Mouse (Mus musculus): ENCODE results near the gene Dcaf10.
"Not testable (repeated sequence)": the region's sequence is repeated elsewhere in the genome, so short reads cannot be mapped to it uniquely, and the experiment has no call there.

Gene Dcaf10

DNA sequence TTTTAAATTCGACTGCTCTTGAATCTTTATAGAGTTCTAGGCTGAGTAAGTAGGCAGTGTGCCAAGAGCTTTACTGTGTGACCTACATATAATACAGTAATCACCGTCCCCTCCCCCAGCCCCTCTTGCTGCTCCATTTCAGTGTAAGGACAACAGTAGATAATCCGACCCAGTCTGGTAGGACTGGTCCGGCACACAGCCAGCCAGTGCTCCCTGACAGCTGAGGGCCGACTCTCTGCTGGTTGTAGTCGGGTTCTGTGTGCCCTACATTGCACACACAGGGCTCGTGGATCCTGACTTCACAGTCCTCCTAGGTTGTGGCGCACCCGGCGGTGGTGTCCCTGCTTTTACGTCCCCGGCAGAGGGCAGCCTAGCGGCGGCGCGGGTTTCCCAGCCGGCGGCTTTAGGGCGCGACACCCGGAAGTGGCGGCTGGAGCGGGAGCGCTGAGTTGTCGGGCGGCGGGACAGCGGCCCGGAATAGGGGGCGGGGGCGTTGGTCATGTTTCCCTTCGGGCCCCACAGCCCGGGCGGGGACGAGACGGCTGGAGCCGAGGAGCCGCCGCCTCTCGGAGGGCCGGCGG, at the start of gene Dcaf10:
Gene Dcaf10, plus strand, starts transcription at position 433 of the 581 bp plus-strand sequence.
- DNase-seq, result peak; percentile 91 to 95

DNA sequence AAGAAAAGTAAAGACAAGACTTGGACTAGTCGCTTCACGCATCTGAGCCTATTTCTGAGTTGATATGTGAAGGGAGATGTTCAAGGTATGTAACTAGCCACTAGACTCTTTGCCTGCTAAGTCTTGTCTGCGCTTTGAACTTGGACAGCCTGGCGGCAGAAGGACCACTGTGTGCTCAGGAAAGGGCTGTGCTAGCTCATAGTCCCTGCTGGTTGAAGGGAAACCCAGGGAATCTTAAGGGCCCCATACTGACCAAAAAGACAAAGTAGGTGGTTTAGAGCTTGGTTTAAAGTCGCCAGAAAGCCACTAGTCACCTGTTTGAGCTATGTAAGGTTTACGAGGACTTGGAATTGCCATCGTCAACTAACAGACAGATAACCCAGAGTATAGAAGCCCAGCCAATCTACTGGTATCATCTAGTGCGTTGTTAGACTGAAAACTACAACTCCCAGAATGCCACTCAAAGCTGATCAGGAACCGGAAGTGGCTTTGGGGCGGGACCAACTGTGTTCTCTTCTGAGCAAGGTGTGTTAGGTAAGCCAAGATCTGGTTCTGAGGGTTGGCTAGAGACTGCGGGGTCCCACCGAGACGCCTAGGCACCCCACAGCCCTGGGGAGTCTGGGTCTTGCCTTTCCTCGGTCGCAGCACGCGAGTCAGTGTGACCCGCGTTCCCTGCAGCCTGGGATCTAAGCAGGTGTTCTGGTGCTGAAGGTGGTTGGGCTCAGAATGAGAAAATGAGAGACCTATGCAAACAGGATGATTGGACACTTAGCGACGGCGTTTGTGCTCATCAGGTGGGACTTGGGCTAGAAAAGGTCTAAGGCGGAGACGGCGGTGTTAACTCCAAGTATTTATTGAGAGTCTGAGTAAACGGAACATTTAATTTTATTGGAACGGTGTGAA, 45.0 kb upstream of the Dcaf10 start, which contains the start of gene Trmt10b:
Gene Trmt10b, plus strand, starts transcription at position 466 of the 903 bp plus-strand sequence.
- DNase-seq, result peak; percentile 89

DNA sequence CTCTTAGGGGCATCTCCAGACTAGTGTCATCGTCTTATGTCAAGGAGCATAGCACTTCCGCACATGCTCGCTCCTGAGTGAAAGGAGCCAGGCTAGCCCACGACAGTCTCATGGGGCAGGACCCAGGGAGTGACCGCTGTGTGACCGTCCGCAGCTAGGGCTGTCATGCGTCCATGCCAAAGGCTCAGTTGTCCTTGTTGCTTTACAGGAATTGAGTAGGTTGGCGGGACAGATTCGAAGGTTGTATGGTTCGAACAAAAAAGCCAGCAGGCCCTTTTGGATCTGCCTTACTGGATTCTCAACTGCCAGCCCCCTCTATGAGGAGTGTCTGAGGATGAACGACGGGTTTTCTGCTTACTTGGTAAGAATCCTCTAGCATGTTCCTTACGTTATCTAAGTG, 36.4 kb upstream of the Dcaf10 start:
- no peak for DNase-seq

DNA sequence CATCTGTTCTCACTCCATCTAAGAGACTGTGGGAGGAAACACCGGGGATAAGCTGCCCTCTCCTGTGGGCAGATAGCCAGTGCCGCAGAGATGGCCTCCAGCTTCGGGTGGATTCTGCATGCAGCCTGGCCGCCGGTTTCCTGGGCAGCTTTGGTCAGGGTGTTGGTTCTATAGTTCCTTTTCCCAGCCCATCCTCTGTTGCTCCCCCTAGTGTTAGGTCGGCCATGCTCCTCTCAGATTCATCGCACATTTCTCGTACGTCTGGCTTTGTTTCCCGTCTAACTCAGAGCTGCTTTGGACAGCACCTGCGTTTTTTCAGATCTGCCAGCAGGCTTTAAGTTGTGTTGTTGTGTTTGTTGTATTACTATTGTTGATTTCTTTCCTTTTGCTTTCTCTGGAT, 33.9 kb upstream of the Dcaf10 start:
- DNase-seq, result peak in 1 of 2 experiments; percentile 50

DNA sequence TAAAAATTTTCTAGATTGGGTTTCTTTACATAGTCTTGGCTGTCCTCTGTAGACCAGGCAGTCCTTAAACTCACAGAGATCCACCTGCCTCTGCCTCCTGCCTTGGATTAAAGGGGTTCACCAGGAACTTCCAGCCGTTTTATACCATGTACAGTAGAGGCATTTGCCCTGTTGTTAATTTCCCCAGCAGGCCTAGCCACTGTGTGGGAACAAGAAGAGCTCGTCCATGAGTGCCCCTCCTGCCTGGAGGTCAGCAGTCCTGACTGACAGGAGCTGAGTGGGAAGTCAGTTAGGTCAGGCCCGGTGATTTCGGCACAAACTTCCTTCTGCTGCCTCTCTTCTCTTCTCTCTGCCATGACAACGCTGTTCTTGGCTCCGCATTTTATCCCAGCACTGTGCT, 33.3 kb upstream of the Dcaf10 start:
- DNase-seq, result no peak

DNA sequence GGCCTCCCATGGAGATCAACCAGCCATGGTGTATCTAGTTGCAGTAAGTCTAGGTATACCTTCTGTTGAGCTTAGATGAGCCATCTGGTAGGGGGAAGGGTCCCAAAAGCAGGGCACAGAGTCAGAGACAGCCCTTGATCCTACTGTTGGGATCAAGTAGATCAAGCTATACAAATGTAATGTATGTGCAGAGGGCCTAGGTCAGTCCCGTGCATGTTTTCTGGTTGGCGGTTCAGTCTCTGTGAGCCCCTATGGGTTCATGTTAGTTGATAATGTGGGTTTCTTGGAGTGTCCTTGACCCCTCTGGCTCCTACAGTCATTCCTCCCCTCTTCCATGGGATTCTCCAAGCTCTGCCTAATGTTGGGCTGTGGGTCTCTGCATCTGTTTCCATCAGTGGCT, 30.8 kb upstream of the Dcaf10 start:
- DNase-seq, result no peak

DNA sequence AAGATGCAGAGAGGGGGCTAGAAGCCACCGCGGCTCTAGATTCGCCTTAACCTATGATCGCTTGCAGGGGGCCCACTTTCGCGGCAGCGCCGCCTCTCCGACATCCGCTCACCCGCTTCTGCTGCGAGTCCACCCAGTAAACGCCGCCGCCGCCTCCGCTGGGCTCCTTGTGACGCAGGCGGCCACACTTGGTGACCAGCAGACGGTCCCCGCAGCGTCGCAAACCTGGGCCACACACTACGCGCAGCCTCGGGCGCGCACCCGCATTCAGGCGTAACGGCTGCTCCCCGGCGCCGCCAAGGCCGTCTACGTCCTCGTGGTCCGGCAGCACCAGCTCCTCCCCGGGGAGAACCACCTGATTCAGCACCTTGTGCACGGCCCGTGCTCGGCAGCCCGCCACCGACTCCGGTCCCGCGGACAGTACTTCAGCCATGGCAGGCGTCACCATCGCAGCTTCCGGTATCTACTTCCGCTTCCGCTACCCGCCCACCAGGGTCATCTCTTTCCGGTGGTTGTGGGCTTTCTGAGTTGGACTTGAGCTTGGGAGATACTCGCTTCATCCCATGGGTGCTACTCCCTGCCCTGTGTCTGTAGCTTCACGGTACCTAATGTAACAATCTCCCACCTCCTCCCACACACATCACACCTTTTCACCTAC, 21.6 kb upstream of the Dcaf10 start:
- DNase-seq, result peak; percentile 92

DNA sequence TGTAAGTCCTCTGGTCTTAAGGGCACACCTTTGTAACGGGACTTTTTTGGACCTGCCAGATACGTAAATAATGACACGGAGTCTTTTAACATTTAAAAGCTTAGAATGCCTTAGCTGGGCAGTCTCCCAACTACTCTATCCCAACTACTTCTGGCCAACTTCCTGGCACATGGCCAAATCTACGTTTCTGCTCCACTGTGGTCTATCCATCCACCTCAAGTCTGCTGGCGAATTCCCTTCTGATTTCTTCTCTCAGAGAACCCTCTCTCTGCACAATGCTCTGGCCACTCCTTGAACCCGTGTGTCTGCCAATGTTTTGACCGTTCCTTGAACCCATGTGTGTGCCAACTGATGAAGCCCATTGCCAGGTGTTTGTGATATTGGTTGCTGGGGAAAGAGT, 10.8 kb upstream of the Dcaf10 start:
- peak in 1 of 2 experiments; percentile 28 for DNase-seq

DNA sequence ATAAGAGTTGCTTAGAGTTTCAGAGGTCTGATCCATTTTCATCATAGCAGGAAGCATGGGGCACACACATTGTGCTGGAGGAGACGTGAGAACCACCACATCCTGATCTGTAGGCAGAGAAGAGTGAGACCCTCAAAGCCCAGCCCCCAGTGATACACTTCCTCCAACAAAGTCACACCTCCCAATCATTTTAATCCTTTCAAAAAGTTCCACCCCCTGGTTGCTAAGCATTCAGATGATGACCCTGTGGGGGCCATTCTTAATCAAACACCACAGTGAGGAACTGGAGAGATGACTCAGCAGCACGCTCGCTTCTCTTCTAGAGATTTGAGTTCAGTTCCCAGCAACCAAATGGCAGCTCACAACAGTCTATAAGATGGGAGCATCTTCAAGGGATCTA, 9.4 kb upstream of the Dcaf10 start:
- DNase-seq, result no peak

DNA sequence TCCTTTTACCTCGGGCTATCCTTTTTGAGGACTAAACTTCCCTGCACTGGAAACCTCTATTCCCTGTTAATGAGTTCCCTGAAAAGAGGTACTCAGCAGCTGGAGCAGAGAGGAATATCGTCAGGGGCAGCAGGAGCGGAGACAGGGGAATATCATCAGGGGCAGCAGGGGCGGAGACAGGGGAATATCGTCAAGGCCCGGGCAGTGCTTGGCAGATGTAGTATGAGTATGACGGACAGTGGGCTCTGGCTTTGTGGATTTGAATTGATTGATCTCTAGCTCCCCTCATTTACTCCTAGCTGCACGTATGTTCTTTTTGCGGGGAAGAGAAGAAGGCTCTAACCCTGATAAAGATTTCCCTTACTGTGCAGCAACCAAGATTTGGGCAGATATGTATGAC, 675 bp upstream of the Dcaf10 start:
- no peak for DNase-seq

DNA sequence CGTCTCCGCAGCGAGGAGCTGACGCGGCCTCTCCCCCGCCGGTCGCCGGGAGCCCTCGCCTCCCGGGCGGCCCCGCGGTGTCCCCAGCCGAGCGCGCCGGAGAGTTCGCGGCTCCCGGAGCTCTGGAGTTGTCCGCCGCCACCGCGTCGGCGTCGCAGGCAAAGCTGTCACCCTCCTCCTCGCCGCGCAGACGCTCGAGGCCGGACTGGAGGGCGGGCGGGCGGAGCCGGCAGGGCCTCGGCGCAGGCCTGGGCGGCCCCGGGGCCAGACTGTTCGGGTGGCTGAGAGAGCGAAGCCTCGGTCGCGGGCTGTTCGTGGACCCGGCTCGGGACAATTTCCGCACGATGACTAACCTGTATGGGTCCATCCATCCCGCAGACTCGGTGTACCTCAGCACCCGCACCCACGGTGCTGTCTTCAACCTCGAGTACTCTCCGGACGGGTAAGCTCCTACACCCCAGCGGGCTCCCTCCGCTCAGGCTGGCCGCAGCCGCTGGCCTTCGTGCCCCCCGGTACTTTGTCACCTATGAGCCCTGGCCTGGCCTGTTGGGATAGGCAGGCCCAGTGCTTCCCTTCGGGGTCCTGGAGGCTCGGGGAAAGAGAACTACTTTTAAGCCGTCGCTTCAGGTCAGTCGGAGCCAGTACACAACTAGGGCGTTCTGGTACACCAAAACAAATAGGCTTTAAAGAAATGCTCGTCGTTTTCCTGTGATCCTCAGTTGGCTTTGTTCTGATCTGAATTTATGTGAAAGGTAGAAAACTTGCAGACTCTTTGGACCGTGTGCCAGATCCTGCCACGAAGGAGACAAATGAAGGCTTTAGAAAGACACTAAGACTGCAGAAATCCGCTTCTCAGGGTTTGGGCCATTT, 620 bp downstream of the Dcaf10 start, which contains the start of gene Exosc3:
Gene Exosc3, minus strand, starts transcription at position 447 of the 870 bp plus-strand sequence.
- DNase-seq, result peak; percentile 21 to 70

DNA sequence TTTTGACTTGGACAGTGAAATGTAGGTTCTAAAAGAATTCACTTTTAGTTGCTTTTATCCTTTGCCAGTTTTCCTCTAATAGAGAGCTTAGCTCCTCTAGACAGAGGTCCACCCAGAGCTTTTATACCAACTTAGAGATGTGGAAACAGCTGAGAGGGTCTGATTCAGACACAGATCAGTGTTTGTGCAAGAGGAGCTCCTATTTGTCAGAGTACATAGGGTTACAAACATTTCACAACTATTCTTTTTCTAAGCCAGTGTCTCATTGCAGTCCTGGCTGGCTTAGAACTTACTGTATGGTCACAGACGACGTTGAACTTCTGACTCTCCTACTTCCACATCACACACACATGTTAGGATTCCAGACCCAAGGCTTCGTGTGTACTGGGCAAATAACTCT, 14.8 kb downstream of the Dcaf10 start:
- DNase-seq, result no peak

DNA sequence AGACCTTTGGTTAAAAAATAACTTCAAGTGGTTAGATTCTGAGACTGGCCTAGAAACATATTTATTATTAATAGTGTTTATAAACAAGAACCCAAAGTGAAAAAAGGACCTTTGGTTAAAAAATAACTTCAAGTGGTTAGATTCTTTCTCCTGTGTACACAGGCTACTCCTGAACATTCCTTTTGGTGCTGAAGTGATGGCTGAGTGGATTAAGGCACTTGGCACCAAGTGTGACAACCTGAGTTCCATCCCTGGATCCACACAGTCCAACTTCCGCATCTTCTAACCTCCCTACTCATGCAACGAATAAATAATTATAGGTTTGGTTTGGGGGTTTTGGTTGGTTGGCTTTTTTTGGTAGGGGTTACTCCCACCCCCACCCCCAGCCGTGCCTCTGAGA, 29.4 kb downstream of the Dcaf10 start:
- DNase-seq, result peak in 1 of 2 experiments; percentile 5

DNA sequence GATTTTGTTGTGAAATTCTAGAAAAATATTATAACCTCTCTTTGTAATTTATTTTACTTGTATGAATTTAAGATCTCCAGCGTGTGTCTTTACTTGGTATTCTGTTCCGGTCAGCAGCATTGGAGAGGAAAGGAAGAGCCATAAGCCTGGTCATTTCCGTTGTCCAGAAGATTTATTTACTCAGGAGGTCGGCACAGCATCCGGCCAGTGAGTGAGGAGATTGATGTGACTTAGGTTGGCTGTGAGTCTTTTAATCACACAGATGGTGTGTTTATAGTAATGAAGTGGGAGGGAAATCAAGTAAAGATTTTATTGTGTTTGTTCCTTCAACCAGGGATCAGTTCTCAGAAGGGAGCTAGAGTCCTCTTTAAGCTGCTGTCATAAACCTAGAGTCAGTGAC, 33.0 kb downstream of the Dcaf10 start:
- DNase-seq, result peak in 1 of 2 experiments; percentile 44

DNA sequence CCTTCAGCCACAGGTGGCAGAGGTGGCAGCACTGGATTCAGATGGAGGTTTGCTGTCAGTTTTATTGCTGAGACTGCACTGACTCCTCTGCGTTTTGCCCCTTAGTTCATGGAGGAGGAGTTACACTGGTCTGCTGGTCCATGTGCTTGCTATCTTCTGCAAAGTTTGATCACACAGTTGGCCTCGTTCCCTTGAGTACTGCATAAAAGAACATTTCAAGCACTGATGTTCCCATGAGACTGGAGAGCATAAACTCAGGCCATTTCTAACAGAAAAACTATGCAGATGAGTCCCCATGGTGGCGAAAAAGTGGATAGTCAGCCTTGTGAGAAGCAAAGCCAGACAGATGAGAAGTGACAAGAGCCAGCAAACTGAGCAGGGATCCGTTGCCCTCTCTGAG, 34.7 kb downstream of the Dcaf10 start:
- DNase-seq, result peak in 1 of 2 experiments; percentile 29

DNA sequence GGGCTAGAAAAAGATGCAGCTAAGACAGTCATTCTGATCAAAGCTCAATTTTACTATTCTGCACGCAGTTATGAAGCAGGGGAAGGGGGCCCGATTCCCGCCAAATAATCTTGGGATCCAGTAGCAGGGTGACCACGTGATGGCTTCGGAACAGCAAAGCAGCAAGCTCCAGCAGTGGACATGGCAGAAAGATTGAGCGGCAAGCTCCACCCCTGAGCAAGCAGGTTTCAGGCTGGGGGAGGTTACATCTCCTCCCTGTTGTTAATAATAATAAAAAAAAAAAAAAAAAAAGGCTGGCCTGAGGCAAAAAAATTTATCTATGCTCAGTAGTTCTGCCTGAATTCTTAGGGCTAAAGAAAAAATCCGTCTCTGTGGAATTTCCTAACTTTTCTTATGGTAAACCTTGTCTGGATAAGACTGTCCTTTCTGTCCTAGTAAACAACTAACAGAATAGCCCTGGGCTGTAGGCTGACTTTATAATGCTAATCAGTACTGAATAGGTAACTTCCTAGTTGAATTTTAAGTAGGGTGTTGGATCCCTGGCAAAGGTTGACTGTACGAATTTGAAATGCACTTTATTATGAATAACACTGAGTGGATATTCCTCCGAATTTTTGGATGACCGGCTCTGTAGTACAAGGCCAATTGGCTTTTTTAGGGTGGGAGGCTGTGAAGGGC, 39.1 kb downstream of the Dcaf10 start:
- DNase-seq, result peak; percentile 23 to 59

DNA sequence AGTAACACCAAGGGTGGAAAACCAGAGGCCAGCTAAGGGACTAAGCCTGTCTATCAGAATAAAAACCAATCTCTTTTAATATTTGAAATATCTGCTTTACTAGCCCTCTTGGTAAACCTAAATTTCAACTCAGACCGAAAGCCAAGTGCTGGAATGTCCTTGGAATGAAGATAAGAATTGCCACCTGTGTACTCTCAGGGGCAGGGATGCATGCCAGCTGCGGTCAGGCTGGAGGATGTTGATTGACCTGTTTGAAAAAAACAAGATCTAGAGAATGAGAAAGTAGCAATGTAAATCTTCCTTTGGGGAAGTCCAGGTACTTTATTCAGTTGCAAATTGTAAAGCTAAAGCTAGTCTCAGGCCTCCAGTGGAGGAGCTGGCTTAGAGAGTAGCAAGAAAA, 40.2 kb downstream of the Dcaf10 start:
- DNase-seq, result peak in 1 of 2 experiments; percentile 37

DNA sequence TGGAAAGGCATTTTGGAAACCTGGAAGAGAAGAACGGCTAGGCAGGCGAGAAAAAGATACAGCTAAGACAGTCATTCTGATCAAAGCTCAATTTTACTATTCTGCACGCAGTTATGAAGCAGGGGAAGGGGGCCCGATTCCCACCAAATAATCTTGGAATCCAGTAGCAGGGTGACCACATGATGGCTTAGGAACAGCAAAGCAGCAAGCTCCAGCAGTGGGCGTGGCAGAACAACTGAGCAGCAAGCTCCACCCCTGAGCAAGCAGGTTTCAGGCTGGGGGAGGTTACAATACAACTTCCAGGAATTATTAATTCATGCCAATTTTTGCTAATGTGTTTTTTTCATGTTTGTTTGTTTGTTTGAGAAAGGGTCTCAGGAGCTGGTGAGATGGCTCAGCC, 45.4 kb downstream of the Dcaf10 start:
- not testable (repeated sequence) for DNase-seq

DNA sequence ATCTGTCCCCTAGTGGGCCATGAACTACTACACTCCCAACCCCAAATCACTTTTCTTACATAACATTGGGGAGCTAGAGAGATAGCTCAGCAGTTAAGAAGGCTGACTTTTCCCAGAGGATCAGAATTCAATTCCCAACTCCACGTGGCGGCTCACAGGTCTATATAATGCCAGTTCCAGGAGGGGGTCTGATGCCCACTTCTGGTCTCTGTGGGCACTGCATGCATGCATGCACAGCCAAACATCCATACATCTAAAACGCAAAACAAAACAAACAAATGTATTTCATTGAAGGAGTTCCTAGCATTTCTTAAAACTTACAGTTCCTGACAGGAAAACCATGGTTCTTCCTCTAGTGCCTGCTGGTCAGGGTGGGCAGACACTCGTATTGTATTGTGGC, 50.2 kb downstream of the Dcaf10 start:
- no peak for DNase-seq

DNA sequence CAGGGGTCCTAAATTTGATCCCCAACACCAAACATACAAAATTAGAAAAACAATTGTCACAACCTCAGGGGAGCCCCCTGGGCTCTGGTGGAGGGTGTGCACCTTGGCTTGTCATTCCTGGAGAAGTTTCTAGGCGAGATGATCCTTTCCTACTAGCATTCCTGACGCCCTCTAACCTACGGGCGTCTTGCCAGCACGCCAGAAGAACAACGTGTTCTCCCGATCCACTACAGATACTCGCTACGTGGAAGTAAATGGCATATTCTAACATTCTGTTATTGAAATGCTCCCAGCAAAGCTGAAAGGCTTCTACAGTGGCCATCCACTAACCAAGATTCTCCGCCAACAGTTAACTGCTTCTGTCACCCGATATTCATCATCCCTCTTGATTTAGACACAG, 50.7 kb downstream of the Dcaf10 start:
- peak; percentile 28 to 76 for DNase-seq

DNA sequence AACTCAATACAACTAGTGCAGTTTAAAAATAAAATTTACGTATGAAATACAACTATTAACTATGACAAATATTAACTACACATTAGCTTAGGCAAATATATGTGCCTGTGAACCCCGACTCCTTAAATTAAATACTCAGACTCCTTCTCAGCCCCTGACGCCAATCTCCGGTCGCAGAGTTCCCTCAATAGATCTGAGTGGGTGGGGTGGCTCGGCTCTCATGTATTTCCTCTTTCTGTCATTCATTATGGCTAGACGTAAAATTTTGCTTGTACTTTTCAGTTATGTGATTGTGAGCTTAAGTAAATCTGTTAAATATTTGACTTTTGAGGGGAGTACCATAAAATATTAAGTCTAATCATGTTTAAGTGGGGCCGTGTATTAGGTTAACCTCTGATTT, 51.1 kb downstream of the Dcaf10 start:
- no peak for DNase-seq

DNA sequence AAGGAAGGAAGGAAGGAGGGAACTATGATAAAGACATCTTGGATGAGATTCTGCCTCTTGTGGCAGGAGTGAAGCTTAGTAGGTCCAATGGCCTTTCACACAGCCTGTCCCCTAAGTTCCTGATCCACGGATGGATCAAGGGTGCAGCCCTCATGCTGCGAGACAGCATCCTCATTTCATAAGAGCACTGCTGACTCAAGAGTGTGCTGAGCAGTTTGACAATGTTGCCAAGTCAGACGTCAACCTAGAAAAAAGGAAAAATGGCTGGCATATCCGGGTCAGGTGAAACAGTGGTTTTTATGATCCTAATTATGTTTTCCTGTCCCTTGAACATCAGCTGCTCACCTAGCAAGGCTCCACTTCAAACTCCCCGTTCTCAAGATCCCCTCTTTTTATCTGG, 51.8 kb downstream of the Dcaf10 start:
- DNase-seq, result no peak
